Mouse (Mus musculus): Measurements from ENCODE around the gene Gm9803.

DNA sequence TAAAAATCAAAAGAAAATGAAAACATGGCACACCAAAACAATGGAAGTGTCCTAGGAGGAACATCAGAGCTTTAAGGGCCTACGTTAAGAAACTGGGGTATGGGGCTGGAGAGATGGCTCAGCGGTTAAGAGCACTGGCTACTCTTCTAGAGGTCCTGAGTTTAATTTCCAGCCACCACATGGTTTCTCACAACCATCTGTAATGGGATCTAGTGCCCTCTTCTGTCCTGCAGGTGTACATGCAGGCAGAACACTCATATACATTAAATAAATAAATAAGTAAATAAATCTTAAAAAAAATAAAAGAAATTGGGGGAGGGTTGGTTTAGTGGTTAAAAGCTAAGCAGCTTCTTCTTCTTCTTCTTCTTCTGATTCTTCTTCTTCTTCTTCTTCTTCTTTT is 37.4 kb downstream of the Gm9803 start:
- no peak for TF ChIP-seq CTCF (IDR thresholded peaks at IDR 0.05; ENCODE audit: insufficient read depth, low read length)
- no peak for TF ChIP-seq POLR2A (IDR thresholded peaks at IDR 0.05; ENCODE audit: borderline replicate concordance, extremely low read depth, low read depth, low read length)
